Mouse (Mus musculus): ENCODE results near the gene Gcm2.
A peak's percentile ranks its signal among the peaks of the same experiment; 100 is the strongest.

Gcm2 gene

DNA sequence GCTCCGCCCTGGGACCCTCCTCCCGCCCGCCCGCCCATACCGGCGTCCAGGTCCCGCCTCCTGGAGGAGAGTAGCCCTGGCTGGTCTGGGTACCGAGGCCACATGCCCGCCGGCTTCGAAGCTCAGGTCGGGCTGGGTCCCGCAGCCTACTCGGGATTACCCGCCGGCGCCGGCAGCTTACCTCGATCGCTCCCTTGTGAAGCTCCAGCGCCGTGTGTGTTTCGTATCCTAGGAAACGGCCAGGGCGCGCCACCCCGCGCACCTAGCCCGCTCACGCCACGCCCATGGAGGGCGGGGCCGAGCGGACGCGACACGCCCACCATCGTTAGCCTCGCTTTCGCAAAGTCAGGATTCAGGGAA, 31.4 kb downstream of the Gcm2 start, which contains the start of gene Mak:
Gene Mak (minus strand): TSS at position 286 of the 360 bp plus-strand sequence.
- DNase-seq, result peak; percentile 12

DNA sequence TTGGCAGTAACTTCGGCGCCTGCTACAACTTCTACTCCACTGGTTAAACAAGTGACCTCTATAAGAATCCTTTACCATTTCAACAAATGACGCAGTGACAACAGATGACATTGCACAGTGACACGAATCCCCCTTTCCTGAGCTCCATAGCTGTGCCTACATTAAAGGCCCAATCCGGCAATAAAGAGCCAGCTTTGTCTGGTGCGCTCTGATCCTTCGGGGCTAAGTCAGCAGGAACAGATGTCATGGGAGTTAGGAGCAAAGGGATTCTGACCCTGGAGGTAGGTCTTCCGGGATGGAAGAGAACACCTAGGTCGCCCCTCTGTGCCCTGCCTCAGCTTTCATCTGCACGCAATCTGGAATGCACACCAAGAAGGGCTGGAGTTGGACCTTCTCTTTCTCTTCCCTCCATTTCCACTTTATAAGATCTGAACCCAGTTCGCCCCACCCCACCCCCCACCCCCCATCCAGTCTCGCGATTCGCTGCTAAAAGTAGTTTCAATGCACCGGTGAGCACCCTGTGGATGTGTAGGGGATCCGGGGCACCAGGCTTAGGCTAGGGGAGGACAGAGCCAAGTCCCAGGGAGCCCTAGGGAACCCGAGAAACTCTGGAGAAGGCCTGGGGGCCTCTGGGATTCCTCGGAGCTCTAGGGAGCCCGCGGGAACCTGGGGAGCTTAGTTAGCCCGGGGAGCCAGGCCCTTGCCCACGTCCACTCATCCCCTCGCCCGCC, 32.0 kb downstream of the Gcm2 start:
- DNase-seq, result no peak

DNA sequence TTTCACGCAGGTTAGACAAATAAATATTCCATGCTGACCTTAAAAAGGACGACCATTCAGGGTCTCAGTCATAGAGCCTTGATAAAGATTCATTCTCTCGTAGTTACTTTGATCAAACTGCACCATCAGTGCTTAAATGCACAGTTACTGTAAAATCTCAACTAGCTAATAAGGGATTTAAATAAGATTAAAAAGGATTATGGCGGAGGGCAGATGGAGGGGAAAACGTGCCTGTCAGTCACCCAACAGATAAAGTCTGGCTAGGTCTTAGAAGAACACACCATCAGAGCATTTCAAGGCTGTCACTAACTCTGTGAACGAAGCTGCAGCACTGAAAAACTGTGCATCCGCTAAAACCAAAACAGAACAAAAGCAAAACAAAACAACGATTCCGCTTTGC, 32.9 kb downstream of the Gcm2 start:
- DNase-seq, result no peak

DNA sequence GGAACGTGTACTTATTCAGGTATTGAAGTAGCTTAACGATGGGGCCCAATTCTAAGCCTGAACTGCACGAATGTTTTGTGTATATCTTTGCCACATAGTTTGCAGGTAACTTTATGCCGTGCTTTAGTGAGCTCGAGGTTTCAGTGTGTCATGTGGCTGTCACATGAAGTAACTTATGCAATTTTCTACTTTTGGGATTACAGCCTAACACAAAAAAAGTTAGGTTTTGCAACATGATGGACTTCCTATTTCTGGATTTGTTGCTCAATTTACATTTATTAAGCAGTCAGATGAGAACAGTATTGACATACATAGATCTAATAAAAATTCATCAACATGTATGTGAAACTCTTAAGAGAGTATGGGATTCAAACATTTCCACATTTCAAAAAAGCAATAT, 37.0 kb downstream of the Gcm2 start:
- no peak for DNase-seq

DNA sequence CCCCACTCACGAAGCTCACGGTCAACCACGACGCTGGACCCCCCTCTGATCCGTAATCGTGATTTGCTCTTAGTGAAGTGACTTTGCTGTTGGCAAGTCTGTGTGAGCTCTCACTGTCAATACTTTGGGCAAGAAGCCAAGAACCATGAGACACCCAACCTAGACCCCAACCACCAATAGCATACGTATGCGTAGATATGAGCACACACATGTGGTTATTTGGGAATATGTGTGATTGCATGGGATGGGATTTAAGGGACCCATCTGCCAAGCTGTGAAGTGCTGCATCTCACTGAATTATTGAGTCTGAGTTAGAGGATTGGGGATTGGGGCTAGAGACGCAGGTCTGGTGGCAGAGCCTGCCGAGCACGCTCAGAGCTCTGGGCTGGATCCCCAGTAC, 39.2 kb downstream of the Gcm2 start:
- DNase-seq, result no peak

DNA sequence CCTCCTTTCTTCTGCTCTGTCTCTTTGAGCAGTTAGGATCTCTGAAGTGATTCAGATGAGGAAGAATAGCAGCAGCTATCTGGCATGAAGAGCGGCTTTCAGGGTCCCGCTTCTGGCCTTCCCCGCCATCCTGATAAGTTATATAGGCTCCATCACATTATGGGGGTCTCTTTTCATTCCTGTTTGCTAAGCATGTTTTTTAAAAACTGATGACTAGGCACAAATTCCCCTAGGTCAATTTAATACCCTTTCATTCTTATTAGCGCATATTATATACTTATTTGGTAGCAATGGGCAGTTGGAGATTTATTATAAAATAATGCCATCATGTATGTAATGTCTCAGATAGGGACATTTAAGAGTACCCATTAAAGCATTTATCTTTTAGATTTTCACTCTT, 43.2 kb downstream of the Gcm2 start:
- no peak for DNase-seq

DNA sequence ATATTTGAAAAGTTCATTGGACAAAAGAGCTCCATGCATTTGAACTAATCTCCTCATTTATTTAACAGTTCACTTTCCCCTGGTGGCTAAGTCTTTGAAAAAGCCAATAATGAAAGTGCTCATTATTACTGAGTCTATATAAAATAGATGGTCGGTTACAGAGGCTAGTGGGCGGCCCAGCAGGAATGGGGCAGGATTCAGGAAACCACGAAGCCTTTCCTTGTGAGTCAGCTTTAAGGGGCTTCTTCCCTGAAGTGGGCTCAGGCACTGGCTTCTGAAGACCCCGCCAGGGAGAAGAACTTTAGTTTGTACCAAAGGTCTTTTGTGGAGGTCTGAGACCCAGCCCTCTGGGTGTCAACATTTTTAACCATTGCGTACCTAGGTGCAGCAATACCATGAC, 58.9 kb downstream of the Gcm2 start:
- no peak for DNase-seq

Data from cerebellum, adult 9-10 months (tissue).